Mouse (Mus musculus): ENCODE results near the gene Onecut3. TPM values are rescaled to one million over a fixed set of nuclear protein-coding genes. Genes with fewer than 3 reads are reported as not detected.

Onecut3 gene
- polyA plus RNA-seq (2016; fragmentation: Nextera tagmentation; extraction: Ambion mirVana), result not detected in 2 replicates

DNA sequence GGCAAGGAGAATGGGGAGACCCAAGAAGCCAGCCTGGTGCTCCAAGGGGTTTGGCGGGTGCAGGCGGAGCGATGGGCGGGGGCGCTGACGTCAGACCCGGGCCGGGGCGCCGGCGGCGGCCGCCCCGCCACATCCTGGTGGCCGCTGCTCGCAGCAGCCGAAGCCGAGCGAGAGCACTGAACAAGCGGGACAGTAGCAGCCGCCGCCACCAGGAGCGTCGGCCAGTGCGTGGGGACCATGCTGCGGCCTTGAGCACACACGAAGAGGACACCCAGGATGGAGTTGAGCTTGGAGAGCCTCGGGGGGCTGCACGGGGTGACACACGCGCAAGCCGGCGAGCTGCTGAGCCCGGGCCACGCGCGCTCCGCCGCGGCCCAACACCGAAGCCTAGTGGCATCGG, at the start of gene Onecut3:
Gene Onecut3, plus strand, starts transcription at position 104 of the 400 bp plus-strand sequence.
- peak; percentile 43; the same call in 1 of the 2 replicates for ATAC-seq (ENCODE audit: insufficient number of reproducible peaks, low FRiP score)
- H3K27me3 ChIP-seq (replicated peaks), result peaks cover 99% of the 10 kb centered on the region
- peaks cover 43% of the 10 kb centered on the region for H3K4me1 ChIP-seq (replicated peaks)
- H3K4me3 ChIP-seq, result peak within 1 kb of the TSS; percentile 42
- H3K9me3 ChIP-seq (replicated peaks), result no peaks in the 10 kb centered on the region
- H3K9ac ChIP-seq, result peak within 1 kb of the TSS; percentile 36
- 1% methylated on average over 42 of the region's 42 CpGs for WGBS
- H3K4me2 ChIP-seq, result peak within 1 kb of the TSS; percentile 83
- no peak within 1 kb of the TSS for H3K27ac ChIP-seq (ENCODE audit: poor library complexity, severe bottlenecking)
- no peaks in the 10 kb centered on the region for H3K36me3 ChIP-seq

GRCm38 (mm10) chr10:80445052-80445451, 49.6 kb upstream of the Onecut3 start:
- peaks cover 8% of the 10 kb centered on the region for H3K4me1 ChIP-seq (replicated peaks)
- peaks cover 40% of the 10 kb centered on the region for H3K27me3 ChIP-seq (replicated peaks)
- peak; percentile 35; the same call in 1 of the 2 replicates for ATAC-seq (ENCODE audit: insufficient number of reproducible peaks, low FRiP score)

GRCm38 (mm10) chr10:80445898-80446601, 48.6 kb upstream of the Onecut3 start:
- Histone ChIP-seq H3K27me3 (replicated peaks) (peaks cover 47% of the 10 kb centered on the region), H3K36me3 (no peaks in the 10 kb centered on the region), H3K4me2 (peak overlapping the region; percentile 44), H3K9me3 (replicated peaks) (0 out of 2 replicates have a peak, but pooled peaks cover 3% of the 10 kb centered on the region), H3K4me1 (replicated peaks) (peaks cover 11% of the 10 kb centered on the region), H3K9ac (0 out of 2 replicates have a peak overlapping the region, but pooled peaks have one; percentile 23), H3K4me3 (no peak overlapping the region), H3K27ac (ENCODE audit: poor library complexity, severe bottlenecking) (no peak overlapping the region)
- peak; percentile 35; the same call in 1 of the 2 replicates for ATAC-seq (ENCODE audit: insufficient number of reproducible peaks, low FRiP score)
- 7% methylated on average over 26 of the region's 26 CpGs for WGBS

More at GRCm38 (mm10) chr10:80445052-80445451, 49.6 kb upstream of the Onecut3 start:
- no peaks in the 10 kb centered on the region for H3K36me3 ChIP-seq
- H3K9ac ChIP-seq, result no peak overlapping the region
- H3K27ac ChIP-seq (ENCODE audit: poor library complexity, severe bottlenecking), result no peak overlapping the region
- no peak overlapping the region for H3K4me2 ChIP-seq
- H3K9me3 ChIP-seq (replicated peaks), result 0 out of 2 replicates have a peak, but pooled peaks cover 2% of the 10 kb centered on the region
- 33% methylated on average over 1 of the region's 1 CpGs for WGBS
- no peak overlapping the region for H3K4me3 ChIP-seq

GRCm38 (mm10) chr10:80450599-80450998, 44.0 kb upstream of the Onecut3 start:
- peak overlapping the region; percentile 21; the same call in 1 of the 2 replicates for H3K4me2 ChIP-seq
- H3K27me3 ChIP-seq (replicated peaks), result peaks cover 49% of the 10 kb centered on the region
- H3K9me3 ChIP-seq (replicated peaks), result 0 out of 2 replicates have a peak, but pooled peaks cover 8% of the 10 kb centered on the region
- H3K36me3 ChIP-seq, result no peaks in the 10 kb centered on the region
- ATAC-seq (ENCODE audit: insufficient number of reproducible peaks, low FRiP score), result peak; percentile 82
- H3K27ac ChIP-seq (ENCODE audit: poor library complexity, severe bottlenecking), result no peak overlapping the region
- no peak overlapping the region for H3K4me3 ChIP-seq
- no peak overlapping the region for H3K9ac ChIP-seq
- WGBS, result 14% methylated on average over 6 of the region's 6 CpGs
- H3K4me1 ChIP-seq (replicated peaks), result peaks cover 6% of the 10 kb centered on the region; the same call in 1 of the 2 replicates

GRCm38 (mm10) chr10:80453601-80454000, 41.0 kb upstream of the Onecut3 start:
- H3K4me1 ChIP-seq (replicated peaks), result peaks cover 3% of the 10 kb centered on the region; the same call in 1 of the 2 replicates
- H3K4me2 ChIP-seq, result no peak overlapping the region; the same call in 1 of the 2 replicates
- WGBS, result 30% methylated on average over 10 of the region's 10 CpGs
- no peaks in the 10 kb centered on the region for H3K36me3 ChIP-seq
- ATAC-seq (ENCODE audit: insufficient number of reproducible peaks, low FRiP score), result peak; percentile 74
- H3K27me3 ChIP-seq (replicated peaks), result peaks cover 33% of the 10 kb centered on the region
- H3K4me3 ChIP-seq, result no peak overlapping the region
- 0 out of 2 replicates have a peak, but pooled peaks cover 8% of the 10 kb centered on the region for H3K9me3 ChIP-seq (replicated peaks)
- no peak overlapping the region for H3K9ac ChIP-seq
- peak overlapping the region; percentile 10; the same call in 1 of the 2 replicates for H3K27ac ChIP-seq (ENCODE audit: poor library complexity, severe bottlenecking)

- no peaks in the 10 kb centered on the region for H3K36me3 ChIP-seq
- WGBS, result 81% methylated on average over 5 of the region's 5 CpGs
- peaks cover 3% of the 10 kb centered on the region; the same call in 1 of the 2 replicates for H3K4me1 ChIP-seq (replicated peaks)
- H3K9ac ChIP-seq, result no peak overlapping the region
- ATAC-seq (ENCODE audit: insufficient number of reproducible peaks, low FRiP score), result no peak
- H3K4me3 ChIP-seq, result no peak overlapping the region
- peaks cover 28% of the 10 kb centered on the region for H3K27me3 ChIP-seq (replicated peaks)
- H3K4me2 ChIP-seq, result no peak overlapping the region
- no peak overlapping the region for H3K27ac ChIP-seq (ENCODE audit: poor library complexity, severe bottlenecking)
- H3K9me3 ChIP-seq (replicated peaks), result 0 out of 2 replicates have a peak, but pooled peaks cover 8% of the 10 kb centered on the region
These were observed 39.9 kb upstream of the Onecut3 start for GRCm38 (mm10) chr10:80454781-80455180.

- Histone ChIP-seq H3K4me1 (replicated peaks) (peaks cover under 1% of the 10 kb centered on the region; the same call in 1 of the 2 replicates), H3K27me3 (replicated peaks) (peaks cover 24% of the 10 kb centered on the region), H3K27ac (ENCODE audit: poor library complexity, severe bottlenecking) (no peak overlapping the region), H3K9me3 (replicated peaks) (0 out of 2 replicates have a peak, but pooled peaks cover 5% of the 10 kb centered on the region), H3K36me3 (no peaks in the 10 kb centered on the region), H3K4me2 (no peak overlapping the region), H3K4me3 (no peak overlapping the region), H3K9ac (no peak overlapping the region)
- ATAC-seq (ENCODE audit: insufficient number of reproducible peaks, low FRiP score), result no peak
- 82% methylated on average over 5 of the region's 5 CpGs for WGBS
These were observed 38.9 kb upstream of the Onecut3 start for GRCm38 (mm10) chr10:80455697-80456096.

- Histone ChIP-seq H3K9me3 (replicated peaks) (0 out of 2 replicates have a peak, but pooled peaks cover 5% of the 10 kb centered on the region), H3K4me3 (no peak overlapping the region), H3K9ac (no peak overlapping the region), H3K4me1 (replicated peaks) (peaks cover 11% of the 10 kb centered on the region), H3K36me3 (no peaks in the 10 kb centered on the region), H3K27me3 (replicated peaks) (peaks cover 10% of the 10 kb centered on the region; the same call in 1 of the 2 replicates), H3K4me2 (no peak overlapping the region), H3K27ac (ENCODE audit: poor library complexity, severe bottlenecking) (no peak overlapping the region)
- 79% methylated on average over 10 of the region's 10 CpGs for WGBS
- no peak for ATAC-seq (ENCODE audit: insufficient number of reproducible peaks, low FRiP score)
These were observed 35.4 kb upstream of the Onecut3 start for GRCm38 (mm10) chr10:80459236-80459635.

GRCm38 (mm10) chr10:80459671-80460070, 35.0 kb upstream of the Onecut3 start:
- Histone ChIP-seq H3K4me3 (no peak overlapping the region), H3K4me1 (replicated peaks) (peaks cover 15% of the 10 kb centered on the region), H3K27ac (ENCODE audit: poor library complexity, severe bottlenecking) (no peak overlapping the region), H3K9ac (no peak overlapping the region), H3K36me3 (no peaks in the 10 kb centered on the region), H3K27me3 (replicated peaks) (peaks cover 10% of the 10 kb centered on the region; the same call in 1 of the 2 replicates), H3K9me3 (replicated peaks) (0 out of 2 replicates have a peak, but pooled peaks cover 2% of the 10 kb centered on the region), H3K4me2 (no peak overlapping the region)
- no peak for ATAC-seq (ENCODE audit: insufficient number of reproducible peaks, low FRiP score)
- WGBS, result 89% methylated on average over 11 of the region's 11 CpGs

GRCm38 (mm10) chr10:80460324-80460723, 34.3 kb upstream of the Onecut3 start:
- H3K4me1 ChIP-seq (replicated peaks), result peaks cover 22% of the 10 kb centered on the region
- H3K27me3 ChIP-seq (replicated peaks), result peaks cover 10% of the 10 kb centered on the region; the same call in 1 of the 2 replicates
- peaks cover 2% of the 10 kb centered on the region; the same call in 1 of the 2 replicates for H3K9me3 ChIP-seq (replicated peaks)
- H3K27ac ChIP-seq (ENCODE audit: poor library complexity, severe bottlenecking), result no peak overlapping the region
- no peak overlapping the region for H3K9ac ChIP-seq
- WGBS, result 70% methylated on average over 4 of the region's 4 CpGs
- no peak for ATAC-seq (ENCODE audit: insufficient number of reproducible peaks, low FRiP score)
- H3K4me2 ChIP-seq, result no peak overlapping the region
- H3K4me3 ChIP-seq, result no peak overlapping the region
- no peaks in the 10 kb centered on the region for H3K36me3 ChIP-seq

GRCm38 (mm10) chr10:80461346-80461745, 33.3 kb upstream of the Onecut3 start:
- peaks cover 5% of the 10 kb centered on the region; the same call in 1 of the 2 replicates for H3K9me3 ChIP-seq (replicated peaks)
- H3K4me3 ChIP-seq, result no peak overlapping the region
- ATAC-seq (ENCODE audit: insufficient number of reproducible peaks, low FRiP score), result no peak
- WGBS, result 63% methylated on average over 7 of the region's 7 CpGs
- no peak overlapping the region for H3K27ac ChIP-seq (ENCODE audit: poor library complexity, severe bottlenecking)
- H3K4me1 ChIP-seq (replicated peaks), result peaks cover 23% of the 10 kb centered on the region
- H3K9ac ChIP-seq, result no peak overlapping the region
- peaks cover 10% of the 10 kb centered on the region; the same call in 1 of the 2 replicates for H3K27me3 ChIP-seq (replicated peaks)
- no peak overlapping the region for H3K4me2 ChIP-seq
- no peaks in the 10 kb centered on the region for H3K36me3 ChIP-seq

Measured in heart, embryonic 12.5 days (tissue).